Mouse (Mus musculus): Measurements from ENCODE around the gene Pkp2. TPM values are rescaled to one million over a fixed set of nuclear protein-coding genes. Genes with fewer than 3 reads are reported as not detected.
A peak's percentile ranks its signal among the peaks of the same experiment; 100 is the strongest.

The Pkp2 gene
- polyA plus RNA-seq, 1 experiment from 2014 or later: 0.75 TPM

- H3K27me3 ChIP-seq (replicated peaks; ENCODE audit: control insufficient read depth, insufficient read depth, low read length): no peaks in the 10 kb centered on the region
- H3K9ac ChIP-seq (replicated peaks; ENCODE audit: low read depth, low read length): no peak overlapping the region
- H3K4me1 ChIP-seq (replicated peaks; ENCODE audit: control insufficient read depth, insufficient read depth, low read length): 0 out of 2 replicates have a peak, but pooled peaks cover 4% of the 10 kb centered on the region
- WGBS: 19% methylated on average over 4 of the region's 4 CpGs
- no peaks in the 10 kb centered on the region for H3K36me3 ChIP-seq (ENCODE audit: control insufficient read depth, insufficient read depth)
- ATAC-seq: peak; percentile 78
- H3K4me2 ChIP-seq (ENCODE audit: low read length): no peak overlapping the region
- no peak overlapping the region for H3K27ac ChIP-seq (ENCODE audit: low read length)
- H3K4me3 ChIP-seq (replicated peaks; ENCODE audit: low read length): no peak overlapping the region
- H3K9me3 ChIP-seq (ENCODE audit: control insufficient read depth, low read length): no peaks in the 10 kb centered on the region
These were observed 40.4 kb downstream of the Pkp2 start for GRCm38 (mm10) chr16:16253326-16254074.

- no peak for ATAC-seq
- no peaks in the 10 kb centered on the region for H3K27me3 ChIP-seq (replicated peaks; ENCODE audit: control insufficient read depth, insufficient read depth, low read length)
- 74% methylated on average over 1 of the region's 1 CpGs for WGBS
- H3K4me3 ChIP-seq (replicated peaks; ENCODE audit: low read length): no peak overlapping the region
- 0 out of 2 replicates have a peak, but pooled peaks cover 4% of the 10 kb centered on the region for H3K4me1 ChIP-seq (replicated peaks; ENCODE audit: control insufficient read depth, insufficient read depth, low read length)
- no peaks in the 10 kb centered on the region for H3K9me3 ChIP-seq (ENCODE audit: control insufficient read depth, low read length)
- no peak overlapping the region for H3K27ac ChIP-seq (ENCODE audit: low read length)
- no peak overlapping the region for H3K4me2 ChIP-seq (ENCODE audit: low read length)
- no peak overlapping the region for H3K9ac ChIP-seq (replicated peaks; ENCODE audit: low read depth, low read length)
- H3K36me3 ChIP-seq (ENCODE audit: control insufficient read depth, insufficient read depth): no peaks in the 10 kb centered on the region
These were observed 42.1 kb downstream of the Pkp2 start for GRCm38 (mm10) chr16:16255217-16255616.

GRCm38 (mm10) chr16:16255874-16256273 is 42.8 kb downstream of the Pkp2 start:
- ATAC-seq: no peak
- Histone ChIP-seq H3K27ac (ENCODE audit: low read length) (no peak overlapping the region), H3K27me3 (replicated peaks; ENCODE audit: control insufficient read depth, insufficient read depth, low read length) (no peaks in the 10 kb centered on the region), H3K9me3 (ENCODE audit: control insufficient read depth, low read length) (no peaks in the 10 kb centered on the region), H3K9ac (replicated peaks; ENCODE audit: low read depth, low read length) (no peak overlapping the region), H3K4me1 (replicated peaks; ENCODE audit: control insufficient read depth, insufficient read depth, low read length) (0 out of 2 replicates have a peak, but pooled peaks cover 4% of the 10 kb centered on the region), H3K4me3 (replicated peaks; ENCODE audit: low read length) (no peak overlapping the region), H3K36me3 (ENCODE audit: control insufficient read depth, insufficient read depth) (no peaks in the 10 kb centered on the region), H3K4me2 (ENCODE audit: low read length) (no peak overlapping the region)
- 78% methylated on average over 7 of the region's 7 CpGs for WGBS

GRCm38 (mm10) chr16:16256672-16257071 is 43.6 kb downstream of the Pkp2 start:
- no peak overlapping the region for H3K27ac ChIP-seq (ENCODE audit: low read length)
- H3K27me3 ChIP-seq (replicated peaks; ENCODE audit: control insufficient read depth, insufficient read depth, low read length): no peaks in the 10 kb centered on the region
- no peak overlapping the region for H3K4me2 ChIP-seq (ENCODE audit: low read length)
- H3K9me3 ChIP-seq (ENCODE audit: control insufficient read depth, low read length): no peaks in the 10 kb centered on the region
- WGBS: 88% methylated on average over 1 of the region's 1 CpGs
- no peak for ATAC-seq
- no peak overlapping the region for H3K9ac ChIP-seq (replicated peaks; ENCODE audit: low read depth, low read length)
- 0 out of 2 replicates have a peak, but pooled peaks cover 4% of the 10 kb centered on the region for H3K4me1 ChIP-seq (replicated peaks; ENCODE audit: control insufficient read depth, insufficient read depth, low read length)
- no peak overlapping the region for H3K4me3 ChIP-seq (replicated peaks; ENCODE audit: low read length)
- H3K36me3 ChIP-seq (ENCODE audit: control insufficient read depth, insufficient read depth): no peaks in the 10 kb centered on the region

- Histone ChIP-seq H3K36me3 (ENCODE audit: control insufficient read depth, insufficient read depth) (no peaks in the 10 kb centered on the region), H3K4me2 (ENCODE audit: low read length) (no peak overlapping the region), H3K27ac (ENCODE audit: low read length) (no peak overlapping the region), H3K4me3 (replicated peaks; ENCODE audit: low read length) (no peak overlapping the region), H3K9ac (replicated peaks; ENCODE audit: low read depth, low read length) (no peak overlapping the region), H3K27me3 (replicated peaks; ENCODE audit: control insufficient read depth, insufficient read depth, low read length) (no peaks in the 10 kb centered on the region), H3K4me1 (replicated peaks; ENCODE audit: control insufficient read depth, insufficient read depth, low read length) (no peaks in the 10 kb centered on the region), H3K9me3 (ENCODE audit: control insufficient read depth, low read length) (no peaks in the 10 kb centered on the region)
- ATAC-seq: no peak
- 97% methylated on average over 5 of the region's 5 CpGs for WGBS
These were observed 47.8 kb downstream of the Pkp2 start for GRCm38 (mm10) chr16:16260882-16261281.

- WGBS: 91% methylated on average over 6 of the region's 6 CpGs
- Histone ChIP-seq H3K27ac (ENCODE audit: low read length) (no peak overlapping the region), H3K4me2 (ENCODE audit: low read length) (no peak overlapping the region), H3K27me3 (replicated peaks; ENCODE audit: control insufficient read depth, insufficient read depth, low read length) (no peaks in the 10 kb centered on the region), H3K9ac (replicated peaks; ENCODE audit: low read depth, low read length) (no peak overlapping the region), H3K9me3 (ENCODE audit: control insufficient read depth, low read length) (no peaks in the 10 kb centered on the region), H3K36me3 (ENCODE audit: control insufficient read depth, insufficient read depth) (no peaks in the 10 kb centered on the region), H3K4me3 (replicated peaks; ENCODE audit: low read length) (no peak overlapping the region), H3K4me1 (replicated peaks; ENCODE audit: control insufficient read depth, insufficient read depth, low read length) (no peaks in the 10 kb centered on the region)
- no peak for ATAC-seq
These were observed 48.4 kb downstream of the Pkp2 start for GRCm38 (mm10) chr16:16261481-16261880.

GRCm38 (mm10) chr16:16262436-16262835 is 49.3 kb downstream of the Pkp2 start:
- 79% methylated on average over 3 of the region's 3 CpGs for WGBS
- Histone ChIP-seq H3K4me2 (ENCODE audit: low read length) (no peak overlapping the region), H3K36me3 (ENCODE audit: control insufficient read depth, insufficient read depth) (no peaks in the 10 kb centered on the region), H3K27me3 (replicated peaks; ENCODE audit: control insufficient read depth, insufficient read depth, low read length) (no peaks in the 10 kb centered on the region), H3K4me1 (replicated peaks; ENCODE audit: control insufficient read depth, insufficient read depth, low read length) (no peaks in the 10 kb centered on the region), H3K27ac (ENCODE audit: low read length) (no peak overlapping the region), H3K4me3 (replicated peaks; ENCODE audit: low read length) (no peak overlapping the region), H3K9me3 (ENCODE audit: control insufficient read depth, low read length) (no peaks in the 10 kb centered on the region), H3K9ac (replicated peaks; ENCODE audit: low read depth, low read length) (no peak overlapping the region)
- ATAC-seq: no peak

GRCm38 (mm10) chr16:16272978-16273377 is 59.9 kb downstream of the Pkp2 start:
- 0 out of 2 replicates have a peak, but pooled peaks have one; percentile 20 for ATAC-seq
- H3K4me2 ChIP-seq (ENCODE audit: low read length): no peak overlapping the region
- no peaks in the 10 kb centered on the region for H3K27me3 ChIP-seq (replicated peaks; ENCODE audit: control insufficient read depth, insufficient read depth, low read length)
- no peak overlapping the region for H3K9ac ChIP-seq (replicated peaks; ENCODE audit: low read depth, low read length)
- H3K9me3 ChIP-seq (ENCODE audit: control insufficient read depth, low read length): no peaks in the 10 kb centered on the region
- H3K36me3 ChIP-seq (ENCODE audit: control insufficient read depth, insufficient read depth): no peaks in the 10 kb centered on the region
- 11% methylated on average over 3 of the region's 3 CpGs for WGBS
- H3K4me3 ChIP-seq (replicated peaks; ENCODE audit: low read length): no peak overlapping the region
- H3K27ac ChIP-seq (ENCODE audit: low read length): no peak overlapping the region
- H3K4me1 ChIP-seq (replicated peaks; ENCODE audit: control insufficient read depth, insufficient read depth, low read length): 0 out of 2 replicates have a peak, but pooled peaks cover 4% of the 10 kb centered on the region

GRCm38 (mm10) chr16:16273752-16274151 is 60.6 kb downstream of the Pkp2 start:
- Histone ChIP-seq H3K4me2 (ENCODE audit: low read length) (no peak overlapping the region), H3K36me3 (ENCODE audit: control insufficient read depth, insufficient read depth) (no peaks in the 10 kb centered on the region), H3K4me1 (replicated peaks; ENCODE audit: control insufficient read depth, insufficient read depth, low read length) (0 out of 2 replicates have a peak, but pooled peaks cover 4% of the 10 kb centered on the region), H3K9me3 (ENCODE audit: control insufficient read depth, low read length) (no peaks in the 10 kb centered on the region), H3K27ac (ENCODE audit: low read length) (no peak overlapping the region), H3K9ac (replicated peaks; ENCODE audit: low read depth, low read length) (no peak overlapping the region), H3K27me3 (replicated peaks; ENCODE audit: control insufficient read depth, insufficient read depth, low read length) (no peaks in the 10 kb centered on the region), H3K4me3 (replicated peaks; ENCODE audit: low read length) (no peak overlapping the region)
- 75% methylated on average over 6 of the region's 6 CpGs for WGBS
- no peak for ATAC-seq

Measured in forebrain, embryonic 16.5 days (tissue).